Mouse (Mus musculus) bone marrow, adult 2 months (tissue): ENCODE data around the gene Cdkl1. TPM values are rescaled to one million over a fixed set of nuclear protein-coding genes. Genes with fewer than 3 reads are reported as not detected.

Experiments
- H3K27ac ChIP-seq: fragments of 200-500 bp; 2 replicates; pipeline ENCODE4 v1.5.1; 2012; ENCODE audit warnings: low read depth, mild to moderate bottlenecking, control low read depth, inconsistent platforms, low read length; ENCODE audit not compliant: control insufficient read depth, poor library complexity, insufficient read depth
- H3K4me1 ChIP-seq: fragments of 200-500 bp; 2 replicates; pipeline ENCODE4 v1.6.1; 2011; ENCODE audit warnings: low read length; ENCODE audit not compliant: control insufficient read depth, insufficient read depth
- H3K4me3 ChIP-seq: fragments of 200-500 bp; replicated peaks from 2 replicates; pipeline ENCODE3; 2011; ENCODE audit warnings: mild to moderate bottlenecking, low read depth, low read length, control low read depth; ENCODE audit not compliant: control insufficient read depth
- CTCF ChIP-seq: fragments of 200-500 bp; IDR thresholded peaks from 2 replicates; pipeline ENCODE4 v1.5.1; 2011; ENCODE audit warnings: low read length, control low read depth; ENCODE audit not compliant: control insufficient read depth, insufficient read depth
- POLR2A ChIP-seq: fragments of 200-500 bp; IDR thresholded peaks from 2 replicates; pipeline ENCODE4 v1.6.1; 2011; ENCODE audit warnings: low read depth, mild to moderate bottlenecking, control low read depth, low read length, borderline replicate concordance; ENCODE audit not compliant: control insufficient read depth
- WGBS: fragments of 180-500 bp; shearing (Covaris S2); methylation state at CpG from one replicate; pipeline ENCODE4 v1.1.7; 2018; 5-methylcytosine and 5-hydroxymethylcytosine counted together
- polyA plus RNA-seq: library from polyadenylated mRNA; stranded (reverse); fragments of >200 nt; gene quantifications from 2 replicates; pipeline ENCODE4 v1.2.4, GENCODE M21; 2011; ENCODE audit warnings: low replicate concordance; ENCODE audit not compliant: missing spikeins, insufficient read depth, insufficient read length

Cdkl1 gene
- polyA plus RNA-seq, 1 experiment: 3.9 TPM

GRCm38 (mm10) chr12:69777957-69778356 lies 13.1 kb downstream of the Cdkl1 start:
- no peak overlapping the region for H3K27ac ChIP-seq
- no peak overlapping the region for H3K4me3 ChIP-seq
- H3K4me1 ChIP-seq: peaks cover 3% of the 10 kb centered on the region; the same call in 1 of the 2 replicates
- 84% methylated on average over 2 of the region's 2 CpGs for WGBS
- TF ChIP-seq CTCF (no peak), POLR2A (no peak)

GRCm38 (mm10) chr12:69777341-69777730 lies 13.7 kb downstream of the Cdkl1 start:
- no peak overlapping the region for H3K4me3 ChIP-seq
- 84% methylated on average over 6 of the region's 6 CpGs for WGBS
- H3K4me1 ChIP-seq: peaks cover 3% of the 10 kb centered on the region; the same call in 1 of the 2 replicates
- TF ChIP-seq POLR2A (no peak), CTCF (no peak)
- H3K27ac ChIP-seq: no peak overlapping the region

- Histone ChIP-seq H3K4me1 (peaks cover 1% of the 10 kb centered on the region; the same call in 1 of the 2 replicates), H3K27ac (peak overlapping the region; percentile 6; the same call in 1 of the 2 replicates), H3K4me3 (no peak overlapping the region)
- 22% methylated on average over 11 of the region's 11 CpGs for WGBS
- no peak for TF ChIP-seq CTCF
- no peak for TF ChIP-seq POLR2A
Measured at GRCm38 (mm10) chr12:69776607-69777340, 14.3 kb downstream of the Cdkl1 start.

DNA sequence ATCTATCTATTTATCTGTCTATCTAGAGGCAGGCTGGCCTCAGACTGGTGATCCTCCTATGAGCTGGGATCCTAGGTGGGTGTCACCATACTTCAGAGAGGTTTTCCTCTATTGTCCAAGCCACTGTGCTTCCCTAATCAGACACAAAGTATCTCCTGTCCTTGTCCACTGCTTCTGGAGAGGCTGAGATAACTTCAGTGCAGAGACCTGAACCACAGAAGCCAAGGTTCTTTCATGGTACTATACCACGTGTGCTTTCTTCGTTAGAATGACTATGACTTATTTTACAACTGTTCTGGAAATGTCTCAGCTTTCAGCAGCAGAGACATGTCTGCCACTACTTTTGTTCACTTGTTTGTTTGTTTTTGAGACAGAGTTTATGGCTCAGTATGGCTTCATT lies 22.2 kb downstream of the Cdkl1 start:
- H3K4me1 ChIP-seq: peaks cover 5% of the 10 kb centered on the region
- TF ChIP-seq CTCF: no peak
- TF ChIP-seq POLR2A: no peak
- no peak overlapping the region for H3K27ac ChIP-seq
- no peak overlapping the region for H3K4me3 ChIP-seq
- WGBS: 51% methylated on average over 2 of the region's 2 CpGs

GRCm38 (mm10) chr12:69767476-69768258 lies 23.4 kb downstream of the Cdkl1 start:
- no peak overlapping the region; the same call in 1 of the 2 replicates for H3K27ac ChIP-seq
- H3K4me3 ChIP-seq: no peak overlapping the region
- 71% methylated on average over 9 of the region's 9 CpGs for WGBS
- TF ChIP-seq POLR2A: no peak
- TF ChIP-seq CTCF: no peak
- H3K4me1 ChIP-seq: peaks cover 5% of the 10 kb centered on the region

DNA sequence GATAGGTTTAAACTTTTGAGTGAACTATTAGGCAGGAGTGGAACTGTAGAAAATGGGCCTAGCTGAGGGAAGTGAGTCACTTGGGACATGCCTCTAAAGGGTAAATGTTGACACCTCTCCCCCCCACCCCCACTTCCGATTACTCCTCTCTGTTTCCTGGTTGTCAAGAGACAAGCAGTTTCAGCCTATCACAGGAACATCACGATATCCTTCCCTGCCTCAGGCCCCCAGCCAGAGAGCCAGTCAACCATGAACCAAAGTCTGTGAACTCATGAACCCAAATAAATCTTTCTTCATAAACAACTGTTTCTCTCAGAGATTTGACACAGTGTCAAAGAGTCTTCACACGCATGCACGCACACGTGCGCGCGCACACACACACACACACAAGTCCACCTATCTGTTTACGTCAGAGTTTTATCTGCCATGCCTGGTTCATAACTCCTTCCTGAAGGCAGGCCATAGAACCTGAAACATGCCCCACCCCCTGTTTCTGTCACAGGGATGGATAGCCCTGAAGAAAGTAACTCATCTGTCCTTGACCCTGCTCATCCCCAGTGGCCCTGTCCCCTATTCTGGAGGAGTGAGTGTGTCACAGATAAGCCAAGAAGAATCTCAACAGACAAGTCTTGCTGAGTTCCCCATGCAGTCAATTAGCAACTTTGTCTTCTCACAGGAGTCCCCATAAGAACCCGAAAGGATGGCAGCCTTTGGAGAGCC lies 24.7 kb downstream of the Cdkl1 start:
- peaks cover 5% of the 10 kb centered on the region for H3K4me1 ChIP-seq
- peak overlapping the region; percentile 5; the same call in 1 of the 2 replicates for H3K27ac ChIP-seq
- H3K4me3 ChIP-seq: no peak overlapping the region
- WGBS: 73% methylated on average over 10 of the region's 10 CpGs
- no peak for TF ChIP-seq CTCF
- TF ChIP-seq POLR2A: no peak

DNA sequence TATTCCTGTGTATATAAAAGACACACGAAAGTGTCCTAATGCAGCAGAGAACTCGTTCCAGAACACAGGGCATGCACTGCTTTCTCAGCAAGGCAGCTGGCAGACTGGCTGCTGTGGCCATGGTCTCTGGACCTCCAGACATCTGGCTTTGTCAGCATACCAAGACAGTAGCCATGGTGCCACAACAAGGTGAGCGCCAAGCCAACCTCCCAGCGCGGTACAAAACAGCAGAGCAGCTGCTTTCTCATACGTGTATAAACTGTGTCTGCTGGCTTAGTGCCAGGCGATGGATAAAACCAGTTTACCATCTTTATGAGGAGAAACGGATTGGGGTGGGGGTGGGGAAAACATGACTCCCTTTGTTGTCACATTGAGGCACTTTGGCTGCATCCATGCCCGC lies 25.5 kb downstream of the Cdkl1 start:
- Histone ChIP-seq H3K4me3 (no peak overlapping the region), H3K4me1 (peaks cover 5% of the 10 kb centered on the region), H3K27ac (no peak overlapping the region)
- no peak for TF ChIP-seq CTCF
- TF ChIP-seq POLR2A: no peak
- WGBS: 85% methylated on average over 9 of the region's 9 CpGs

DNA sequence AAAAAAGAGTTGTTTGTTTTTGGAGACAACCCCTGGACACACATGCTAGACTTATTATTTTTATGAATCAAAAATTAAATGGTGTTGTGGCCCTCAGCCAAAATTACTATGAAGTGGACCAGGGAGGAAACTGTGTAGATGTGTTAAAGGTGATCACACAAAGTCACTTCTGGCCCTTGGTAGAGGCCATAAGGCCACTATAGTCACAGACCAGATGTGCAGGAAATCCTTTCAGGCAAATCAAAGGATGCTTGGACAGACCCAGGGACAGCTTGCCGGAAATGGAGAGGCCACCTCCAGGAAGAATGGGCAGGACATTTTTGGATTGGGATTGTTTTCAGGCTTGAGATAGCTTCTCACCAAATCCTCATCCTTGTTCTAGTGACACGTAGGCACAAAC lies 29.5 kb downstream of the Cdkl1 start:
- 91% methylated on average over 2 of the region's 2 CpGs for WGBS
- Histone ChIP-seq H3K4me3 (no peak overlapping the region), H3K4me1 (peaks cover 4% of the 10 kb centered on the region), H3K27ac (no peak overlapping the region)
- TF ChIP-seq POLR2A (no peak), CTCF (no peak)
